Mouse (Mus musculus) embryonic fibroblast, embryonic 13.5 days (primary cell): ENCODE data around the gene Hebp1.

Experiments
- CTCF ChIP-seq: IDR thresholded peaks from 2 replicates; pipeline ENCODE4 v1.5.1; 2011; ENCODE audit warnings: mild to moderate bottlenecking, control low read depth, low read length, moderate library complexity, borderline replicate concordance; ENCODE audit not compliant: insufficient read depth
- POLR2A ChIP-seq: IDR thresholded peaks from 2 replicates; pipeline ENCODE4 v1.6.1; 2011; ENCODE audit warnings: low read depth, mild to moderate bottlenecking, control low read depth, low read length, moderate library complexity

DNA sequence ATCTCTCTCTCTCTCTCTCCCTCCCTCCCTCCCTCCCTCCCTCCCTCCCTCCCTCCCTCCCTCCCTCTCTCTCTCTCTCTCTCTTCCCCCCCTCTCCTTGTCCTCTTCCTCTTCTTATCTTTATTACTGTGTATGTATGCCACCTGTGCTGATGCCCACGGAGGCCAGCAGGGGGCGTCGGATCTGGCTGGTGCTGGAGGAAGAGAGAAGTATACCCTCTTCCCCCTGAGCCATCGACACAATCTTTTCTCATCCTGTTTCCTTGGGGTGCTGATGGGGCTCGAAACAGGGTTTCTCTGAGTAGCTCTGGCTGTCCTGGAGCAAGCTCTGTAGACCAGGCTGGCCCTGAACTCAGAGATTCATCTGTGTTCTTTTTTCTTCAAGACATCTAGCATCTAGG lies 14.9 kb downstream of the Hebp1 start:
- TF ChIP-seq CTCF (0 out of 2 replicates have a peak, but pooled peaks have one; percentile 12), POLR2A (no peak)
